In genomic region chr6:100923070-100923469, GRCm38 (mm10) we compare ENCODE assay signal across 19 mouse cellular contexts.
DNase-seq lines count a peak whose midpoint lies in the region; ATAC-seq and TF ChIP-seq lines count a peak whose summit lies in the region.
"Had no signal": no experiment of that assay in that cellular context is flagged by ENCODE, and none has a peak within 500 bp of the region (broad histone marks: within the 10 kb centered on the region; RNA-seq: fewer than 3 reads in every experiment).

No protein-coding gene starts in this region.

- WGBS in forebrain, postnatal 0 days, result 71% methylated on average over 7 of the region's 7 CpGs
- WGBS in forebrain, embryonic 11.5 days, result 87% methylated on average over 7 of the region's 7 CpGs
- WGBS in limb, embryonic 13.5 days, result 37% methylated on average over 7 of the region's 7 CpGs
- WGBS in limb, embryonic 10.5 days, result 54% methylated on average over 7 of the region's 7 CpGs
- WGBS in neural tube, embryonic 14.5 days, result 67% methylated on average over 7 of the region's 7 CpGs

- no peaks in the 10 kb centered on the region for H3K4me1 ChIP-seq in forebrain, postnatal 0 days (ENCODE audit: insufficient read depth)
- no peaks in the 10 kb centered on the region for H3K4me1 ChIP-seq in forebrain, embryonic 11.5 days (replicated peaks; ENCODE audit: control insufficient read depth, insufficient read depth, low read length)
- peaks cover 40% of the 10 kb centered on the region for H3K4me1 ChIP-seq in limb, embryonic 13.5 days
- H3K4me1 ChIP-seq in limb, embryonic 10.5 days, result peaks cover 43% of the 10 kb centered on the region
- peaks cover 9% of the 10 kb centered on the region for H3K4me1 ChIP-seq in testis, adult 2 months (ENCODE audit: control insufficient read depth, insufficient read depth, low read length)
- no peaks in the 10 kb centered on the region for H3K4me1 ChIP-seq in neural tube, embryonic 14.5 days (ENCODE audit: control insufficient read depth, insufficient read depth, low read length)
- H3K4me1 ChIP-seq: embryonic facial prominence, embryonic 12.5 days; liver, embryonic 15.5 days had no signal

- ATAC-seq in forebrain, postnatal 0 days, result no peak
- ATAC-seq in forebrain, embryonic 11.5 days (replicated peaks; ENCODE audit: low FRiP score), result no peak
- ATAC-seq in limb, embryonic 13.5 days (ENCODE audit: low FRiP score, low read depth), result no peak
- 0 out of 2 replicates have a peak, but pooled peaks have one; percentile 49 for ATAC-seq in neural tube, embryonic 14.5 days (ENCODE audit: low read depth)

- H3K9me3 ChIP-seq in forebrain, postnatal 0 days (ENCODE audit: low read length), result no peaks in the 10 kb centered on the region
- H3K9me3 ChIP-seq in forebrain, embryonic 11.5 days (ENCODE audit: control insufficient read depth, low read length), result no peaks in the 10 kb centered on the region
- H3K9me3 ChIP-seq in limb, embryonic 13.5 days, result no peaks in the 10 kb centered on the region
- no peaks in the 10 kb centered on the region for H3K9me3 ChIP-seq in limb, embryonic 10.5 days (replicated peaks)
- no peaks in the 10 kb centered on the region for H3K9me3 ChIP-seq in neural tube, embryonic 14.5 days (ENCODE audit: control insufficient read depth, low read length)
- H3K9me3 ChIP-seq: embryonic facial prominence, embryonic 12.5 days; limb, embryonic 12.5 days; liver, embryonic 15.5 days had no signal

- H3K9ac ChIP-seq in forebrain, postnatal 0 days, result no peak overlapping the region
- H3K9ac ChIP-seq in forebrain, embryonic 11.5 days (ENCODE audit: low read length), result no peak overlapping the region
- H3K9ac ChIP-seq in limb, embryonic 13.5 days, result no peak overlapping the region
- H3K9ac ChIP-seq in neural tube, embryonic 14.5 days (replicated peaks; ENCODE audit: low read depth, low read length), result no peak overlapping the region
- H3K9ac ChIP-seq: embryonic facial prominence, embryonic 12.5 days; hindbrain, embryonic 14.5 days; limb, embryonic 12.5 days; liver, embryonic 15.5 days had no signal

- H3K36me3 ChIP-seq in forebrain, postnatal 0 days (ENCODE audit: insufficient read depth), result no peaks in the 10 kb centered on the region
- no peaks in the 10 kb centered on the region for H3K36me3 ChIP-seq in forebrain, embryonic 11.5 days (ENCODE audit: control insufficient read depth, insufficient read depth, low read length)
- H3K36me3 ChIP-seq in limb, embryonic 13.5 days, result no peaks in the 10 kb centered on the region
- no peaks in the 10 kb centered on the region for H3K36me3 ChIP-seq in limb, embryonic 10.5 days
- H3K36me3 ChIP-seq in testis, adult 2 months (ENCODE audit: control insufficient read depth, insufficient read depth, low read length), result no peaks in the 10 kb centered on the region
- no peaks in the 10 kb centered on the region for H3K36me3 ChIP-seq in neural tube, embryonic 14.5 days (ENCODE audit: control insufficient read depth, insufficient read depth, low read length)
- H3K36me3 ChIP-seq: embryonic facial prominence, embryonic 12.5 days; limb, embryonic 12.5 days; liver, embryonic 15.5 days had no signal

- H3K27me3 ChIP-seq in forebrain, postnatal 0 days (ENCODE audit: insufficient read depth, low read length), result no peaks in the 10 kb centered on the region
- no peaks in the 10 kb centered on the region for H3K27me3 ChIP-seq in forebrain, embryonic 11.5 days (ENCODE audit: control insufficient read depth, insufficient read depth, low read length)
- H3K27me3 ChIP-seq in limb, embryonic 13.5 days, result peaks cover 50% of the 10 kb centered on the region
- H3K27me3 ChIP-seq in limb, embryonic 10.5 days (ENCODE audit: low read depth, poor library complexity, severe bottlenecking), result peaks cover 15% of the 10 kb centered on the region; the same call in 1 of the 2 replicates
- H3K27me3 ChIP-seq in testis, adult 2 months (ENCODE audit: control insufficient read depth, insufficient read depth, low read length), result no peaks in the 10 kb centered on the region
- no peaks in the 10 kb centered on the region for H3K27me3 ChIP-seq in neural tube, embryonic 14.5 days (ENCODE audit: control insufficient read depth, insufficient read depth, low read length)
- H3K27me3 ChIP-seq: embryonic facial prominence, embryonic 12.5 days; liver, embryonic 15.5 days had no signal

- no peak overlapping the region for H3K4me2 ChIP-seq in forebrain, postnatal 0 days (ENCODE audit: low read depth)
- H3K4me2 ChIP-seq in forebrain, embryonic 11.5 days (ENCODE audit: low read depth, low read length, severe bottlenecking), result no peak overlapping the region
- H3K4me2 ChIP-seq in limb, embryonic 13.5 days (replicated peaks), result 0 out of 2 replicates have a peak overlapping the region, but pooled peaks have one; percentile 16
- H3K4me2 ChIP-seq in neural tube, embryonic 14.5 days (ENCODE audit: low read depth, low read length), result no peak overlapping the region
- H3K4me2 ChIP-seq: embryonic facial prominence, embryonic 12.5 days; hindbrain, embryonic 14.5 days; limb, embryonic 12.5 days; liver, embryonic 15.5 days had no signal

- no peak overlapping the region for H3K27ac ChIP-seq in forebrain, postnatal 0 days (ENCODE audit: low read depth, low read length)
- no peak overlapping the region for H3K27ac ChIP-seq in forebrain, embryonic 11.5 days (ENCODE audit: low read depth, low read length)
- H3K27ac ChIP-seq in limb, embryonic 13.5 days, result no peak overlapping the region
- H3K27ac ChIP-seq in limb, embryonic 10.5 days, result no peak overlapping the region
- no peak overlapping the region for H3K27ac ChIP-seq in testis, adult 2 months (ENCODE audit: control insufficient read depth, insufficient read depth, low read depth, low read length)
- H3K27ac ChIP-seq in neural tube, embryonic 14.5 days (ENCODE audit: low read depth, low read length), result no peak overlapping the region
- H3K27ac ChIP-seq: embryonic facial prominence, embryonic 12.5 days; hindbrain, embryonic 14.5 days; limb, embryonic 12.5 days; liver, embryonic 15.5 days had no signal

- no peak for TF ChIP-seq CTCF in forebrain, postnatal 0 days (IDR thresholded peaks at IDR 0.05; ENCODE audit: low read depth)
- no peak for TF ChIP-seq CTCF in testis, adult 2 months (IDR thresholded peaks at IDR 0.05; ENCODE audit: control insufficient read depth, insufficient read depth, insufficient replicate concordance, low read depth, low read length)

- H3K4me3 ChIP-seq in forebrain, postnatal 0 days (ENCODE audit: low read depth, low read length), result no peak overlapping the region
- H3K4me3 ChIP-seq in forebrain, embryonic 11.5 days (ENCODE audit: low read depth, low read length), result no peak overlapping the region
- no peak overlapping the region for H3K4me3 ChIP-seq in limb, embryonic 13.5 days
- H3K4me3 ChIP-seq in limb, embryonic 10.5 days, result no peak overlapping the region
- H3K4me3 ChIP-seq in testis, adult 2 months (ENCODE audit: control insufficient read depth, low read depth, low read length), result peak overlapping the region; percentile 30
- H3K4me3 ChIP-seq in neural tube, embryonic 14.5 days (ENCODE audit: low read depth, low read length), result no peak overlapping the region
- H3K4me3 ChIP-seq: embryonic facial prominence, embryonic 12.5 days; limb, embryonic 12.5 days; liver, embryonic 15.5 days had no signal

- peak; percentile 12 for DNase-seq in forebrain, postnatal 0 days
- DNase-seq in forebrain, embryonic 11.5 days (ENCODE audit: low spot score), result no peak
- DNase-seq in limb, embryonic 10.5 days (ENCODE audit: low spot score), result no peak
- no peak for DNase-seq in testis, postnatal 14 days (ENCODE audit: low spot score)
- no peak for DNase-seq in thymus, adult 18-20 months
- DNase-seq: cerebellum, postnatal 10 days; heart, adult 18-20 months; kidney, adult 11 months; kidney, postnatal 14 days; retina, postnatal 1 day; right cerebral cortex, postnatal 4 days; thymus, postnatal 4 days had no signal

- no peak for TF ChIP-seq POLR2A in testis, adult 2 months (IDR thresholded peaks at IDR 0.05; ENCODE audit: control insufficient read depth, low read depth, low read length)
